Mouse (Mus musculus) myocyte (in vitro differentiated cells): Measurements from ENCODE around the gene Por. TPM values are rescaled to one million over a fixed set of nuclear protein-coding genes. Genes with fewer than 3 reads are reported as not detected.
A peak's percentile ranks its signal among the peaks of the same experiment; 100 is the strongest.

Experiments
- H3K27me3 ChIP-seq: one replicate; pipeline ENCODE4 v1.6.1; 2011; ENCODE audit not compliant: control insufficient read depth, insufficient read depth, insufficient read length
- H3K36me3 ChIP-seq: one replicate; pipeline ENCODE4 v1.6.1; 2011; ENCODE audit not compliant: control insufficient read depth, insufficient read depth
- H3K4me2 ChIP-seq: one replicate; pipeline ENCODE4 v1.6.1; 2011; ENCODE audit warnings: low read depth, control low read depth
- H3K4me3 ChIP-seq: one replicate; pipeline ENCODE4 v1.5.1; 2011; ENCODE audit warnings: mild to moderate bottlenecking, control low read depth, moderate library complexity
- H3K79me2 ChIP-seq: one replicate; pipeline ENCODE4 v1.6.1; 2011; ENCODE audit not compliant: control insufficient read depth, insufficient read depth
- H3ac ChIP-seq: one replicate; pipeline ENCODE4 v1.6.1; 2011; ENCODE audit not compliant: control insufficient read depth, insufficient read length
- CEBPB ChIP-seq: IDR thresholded peaks from 2 replicates; pipeline ENCODE4 v1.6.1; 2011; ENCODE audit warnings: mild to moderate bottlenecking, moderate library complexity; ENCODE audit not compliant: poor library complexity, insufficient read depth, severe bottlenecking
- E2F4 ChIP-seq: IDR thresholded peaks from one replicate; pipeline ENCODE4 v1.6.1; 2011; ENCODE audit warnings: mild to moderate bottlenecking, control low read depth, moderate library complexity; ENCODE audit not compliant: insufficient read depth
- MAX ChIP-seq: IDR thresholded peaks from one replicate; pipeline ENCODE4 v1.6.1; 2011; ENCODE audit warnings: low read depth, mild to moderate bottlenecking, control low read depth
- MYOD1 ChIP-seq, 3 experiments: IDR thresholded peaks; one replicate each; pipeline ENCODE4 v1.6.1; 2011; ENCODE audit warnings: control low read depth in 2 of 3, low read depth in 2 of 3, mild to moderate bottlenecking in 2 of 3, moderate library complexity in 1 of 3; ENCODE audit not compliant: insufficient read length in 2 of 3, control insufficient read depth in 1 of 3
- MYOG ChIP-seq, 3 experiments: IDR thresholded peaks; one replicate each; pipeline ENCODE4 v1.6.1; 2011; ENCODE audit warnings: control low read depth in 2 of 3, low read depth in 2 of 3, mild to moderate bottlenecking in 2 of 3; ENCODE audit not compliant: insufficient read length in 2 of 3, control insufficient read depth in 1 of 3, insufficient read depth in 1 of 3
- POLR2A ChIP-seq: IDR thresholded peaks from one replicate; pipeline ENCODE4 v1.6.1; 2011; ENCODE audit warnings: low read depth, mild to moderate bottlenecking, control low read depth, moderate library complexity; ENCODE audit not compliant: insufficient read length
- POLR2AphosphoS2 ChIP-seq: IDR thresholded peaks from one replicate; pipeline ENCODE4 v1.6.1; 2011; ENCODE audit warnings: low read depth, control low read depth; ENCODE audit not compliant: insufficient read length
- REST ChIP-seq: IDR thresholded peaks from one replicate; pipeline ENCODE4 v1.6.1; 2011; ENCODE audit warnings: mild to moderate bottlenecking, control low read depth, moderate library complexity; ENCODE audit not compliant: insufficient read depth, insufficient read length
- SRF ChIP-seq: IDR thresholded peaks from one replicate; pipeline ENCODE4 v1.6.1; 2011; ENCODE audit warnings: low read depth; ENCODE audit not compliant: control insufficient read depth, insufficient read length
- TCF12 ChIP-seq: IDR thresholded peaks from one replicate; pipeline ENCODE4 v1.6.1; 2011; ENCODE audit warnings: mild to moderate bottlenecking, control low read depth; ENCODE audit not compliant: poor library complexity, insufficient read depth, severe bottlenecking
- TCF3 ChIP-seq: IDR thresholded peaks from one replicate; pipeline ENCODE4 v1.6.1; 2011; ENCODE audit warnings: low read depth, control low read depth; ENCODE audit not compliant: insufficient read length
- USF1 ChIP-seq: IDR thresholded peaks from one replicate; pipeline ENCODE4 v1.6.1; 2011; ENCODE audit warnings: low read depth, mild to moderate bottlenecking, control low read depth, moderate library complexity
- polyA plus RNA-seq: library from polyadenylated mRNA; unstranded; fragments of >200 nt; fragmentation: generic; extraction: Trizol; gene quantifications from one replicate; pipeline ENCODE4 v1.2.1, GENCODE M21; 2012; ENCODE audit warnings: missing spikeins

The Por gene
- polyA plus RNA-seq, 1 experiment = 90.6 TPM

DNA sequence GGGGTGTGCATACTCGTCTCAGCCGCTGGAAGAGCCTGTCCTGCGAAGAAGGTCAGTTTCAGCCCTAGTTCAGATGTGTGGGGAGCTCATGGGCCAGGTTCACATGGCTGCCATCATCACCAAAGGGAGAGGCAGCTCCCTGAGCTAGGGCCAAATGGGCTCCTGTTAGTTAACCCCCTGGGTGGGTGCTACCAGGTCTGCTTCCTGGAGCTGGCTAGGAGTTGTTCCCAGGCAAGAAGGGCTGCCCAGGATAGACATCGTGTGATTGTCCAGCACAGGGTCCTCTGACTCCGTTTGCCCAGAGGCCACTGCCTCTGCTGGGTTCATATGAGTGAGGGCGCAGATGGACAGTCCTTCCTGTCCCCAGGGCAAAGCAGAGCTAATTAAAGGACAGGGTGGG is 56.2 kb downstream of the Por start:
- H3K36me3 ChIP-seq = peaks cover under 1% of the 10 kb centered on the region
- no peak overlapping the region for H3ac ChIP-seq
- peaks cover 12% of the 10 kb centered on the region for H3K79me2 ChIP-seq
- H3K27me3 ChIP-seq = no peaks in the 10 kb centered on the region
- no peak overlapping the region for H3K4me3 ChIP-seq
- TF ChIP-seq SRF (no peak), POLR2A (no peak), POLR2AphosphoS2 (no peak), TCF3 (no peak), CEBPB (no peak), MYOD1 (IDR thresholded peaks at IDR 0.05; ENCODE audit: control insufficient read depth in 1 of 3, insufficient read length in 2 of 3, low read depth in 2 of 3) (no peak), REST (no peak), MAX (no peak), TCF12 (no peak), E2F4 (no peak), USF1 (no peak)
- no peak overlapping the region for H3K4me2 ChIP-seq

DNA sequence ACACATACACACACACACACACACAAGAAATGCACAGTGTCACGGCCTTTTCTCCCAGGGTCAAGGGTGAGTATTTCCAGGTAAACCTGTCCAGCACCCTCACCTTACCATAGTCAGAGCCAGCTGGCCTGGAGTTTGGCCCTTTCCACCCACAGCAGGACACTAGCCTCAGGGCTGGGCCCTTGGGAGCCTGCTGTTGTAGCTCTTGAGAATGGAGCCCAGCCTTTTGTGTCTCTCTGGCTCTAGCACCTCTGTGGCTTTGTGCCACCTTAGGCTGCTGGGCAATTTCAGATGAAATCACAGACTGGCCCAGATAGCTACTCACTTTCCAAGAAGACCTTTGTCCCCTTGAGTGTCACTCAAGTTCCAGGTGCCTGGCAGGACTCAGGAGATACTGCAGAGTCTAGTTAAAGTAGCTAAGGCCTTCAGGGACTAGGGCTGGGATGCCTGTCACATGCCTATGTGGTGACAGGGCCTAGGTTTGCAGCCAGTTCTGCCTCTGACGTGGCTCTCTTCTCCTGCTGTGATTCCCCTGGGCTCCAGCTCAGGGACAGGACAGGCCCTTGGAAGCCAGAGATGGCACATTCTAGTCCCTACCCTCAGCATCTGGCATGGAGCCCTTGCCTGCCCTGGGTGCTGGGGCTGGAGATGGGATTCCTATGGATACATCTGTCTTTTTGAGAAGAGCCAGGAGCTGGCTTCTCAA is 57.0 kb downstream of the Por start:
- no peak overlapping the region for H3ac ChIP-seq
- H3K4me2 ChIP-seq = no peak overlapping the region
- H3K4me3 ChIP-seq = no peak overlapping the region
- no peaks in the 10 kb centered on the region for H3K27me3 ChIP-seq
- H3K36me3 ChIP-seq = peaks cover 3% of the 10 kb centered on the region
- TF ChIP-seq USF1 (no peak), MYOG (IDR thresholded peaks at IDR 0.05; ENCODE audit: control insufficient read depth in 1 of 3, insufficient read depth in 1 of 3, insufficient read length in 2 of 3, low read depth in 2 of 3) (no peak), MAX (no peak), TCF12 (no peak), TCF3 (no peak), MYOD1 (IDR thresholded peaks at IDR 0.05; ENCODE audit: control insufficient read depth in 1 of 3, insufficient read length in 2 of 3, low read depth in 2 of 3) (no peak), CEBPB (no peak)
- peaks cover 12% of the 10 kb centered on the region for H3K79me2 ChIP-seq

- Histone ChIP-seq H3K36me3 (peaks cover 9% of the 10 kb centered on the region), H3K27me3 (no peaks in the 10 kb centered on the region), H3K79me2 (peaks cover 12% of the 10 kb centered on the region), H3K4me3 (no peak overlapping the region), H3ac (no peak overlapping the region), H3K4me2 (no peak overlapping the region)
- TF ChIP-seq USF1 = no peak
- no peak for TF ChIP-seq SRF
- TF ChIP-seq E2F4 = no peak
- TF ChIP-seq MYOD1 (IDR thresholded peaks at IDR 0.05; ENCODE audit: control insufficient read depth in 1 of 3, insufficient read length in 2 of 3, low read depth in 2 of 3) = no peak
- no peak for TF ChIP-seq MYOG (IDR thresholded peaks at IDR 0.05; ENCODE audit: control insufficient read depth in 1 of 3, insufficient read depth in 1 of 3, insufficient read length in 2 of 3, low read depth in 2 of 3)
- no peak for TF ChIP-seq TCF12
- no peak for TF ChIP-seq REST
These were observed 58.0 kb downstream of the Por start for GRCm38 (mm10) chr5:135727871-135728270.

DNA sequence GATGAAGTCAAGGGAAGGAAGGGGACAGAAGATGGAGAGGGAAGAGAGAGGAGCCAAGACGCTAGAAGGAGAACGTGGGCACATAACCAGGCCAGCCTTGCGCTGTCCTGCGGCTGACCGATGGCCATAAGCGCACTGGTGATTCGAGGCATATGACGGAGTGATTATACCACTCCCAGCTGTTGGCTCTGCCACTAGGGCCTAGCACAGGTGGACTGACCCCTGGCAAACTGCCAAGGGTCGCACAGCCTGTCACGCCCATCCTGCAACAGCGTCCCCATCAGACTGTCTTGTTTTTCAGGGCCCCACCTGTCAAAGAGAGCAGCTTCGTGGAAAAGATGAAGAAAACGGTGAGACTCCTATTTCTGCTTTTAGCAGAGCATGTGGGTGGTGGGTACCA is 58.5 kb downstream of the Por start:
- no peak overlapping the region for H3K4me2 ChIP-seq
- no peaks in the 10 kb centered on the region for H3K27me3 ChIP-seq
- TF ChIP-seq MYOG (IDR thresholded peaks at IDR 0.05; ENCODE audit: control insufficient read depth in 1 of 3, insufficient read depth in 1 of 3, insufficient read length in 2 of 3, low read depth in 2 of 3) (no peak), MYOD1 (IDR thresholded peaks at IDR 0.05; ENCODE audit: control insufficient read depth in 1 of 3, insufficient read length in 2 of 3, low read depth in 2 of 3) (peak in 1 of 3 experiments; percentile 19)
- H3ac ChIP-seq = no peak overlapping the region
- peaks cover 9% of the 10 kb centered on the region for H3K36me3 ChIP-seq
- no peak overlapping the region for H3K4me3 ChIP-seq
- peaks cover 11% of the 10 kb centered on the region for H3K79me2 ChIP-seq

- TF ChIP-seq POLR2AphosphoS2 = no peak
- no peak for TF ChIP-seq E2F4
- no peak for TF ChIP-seq REST
- no peak for TF ChIP-seq MAX
- TF ChIP-seq TCF12 = no peak
- no peak for TF ChIP-seq MYOD1 (IDR thresholded peaks at IDR 0.05; ENCODE audit: control insufficient read depth in 1 of 3, insufficient read length in 2 of 3, low read depth in 2 of 3)
- no peak for TF ChIP-seq CEBPB
- TF ChIP-seq SRF = no peak
- TF ChIP-seq TCF3 = no peak
- TF ChIP-seq POLR2A = no peak
- no peak for TF ChIP-seq MYOG (IDR thresholded peaks at IDR 0.05; ENCODE audit: control insufficient read depth in 1 of 3, insufficient read depth in 1 of 3, insufficient read length in 2 of 3, low read depth in 2 of 3)
- no peak for TF ChIP-seq USF1
- H3ac ChIP-seq = no peak overlapping the region
- H3K79me2 ChIP-seq = peaks cover under 1% of the 10 kb centered on the region
- no peak overlapping the region for H3K4me3 ChIP-seq
- no peaks in the 10 kb centered on the region for H3K27me3 ChIP-seq
- no peak overlapping the region for H3K4me2 ChIP-seq
- H3K36me3 ChIP-seq = peaks cover 9% of the 10 kb centered on the region
These were observed 59.5 kb downstream of the Por start for GRCm38 (mm10) chr5:135729351-135729750.
